Mouse (Mus musculus): ENCODE results near the gene Stat5b.

Stat5b gene

GRCm38 (mm10) chr11:100870968-100871350, 20.4 kb upstream of the Stat5b start:
- in situ Hi-C loops (cut with MboI; ENCODE audit: unreplicated experiment in 2 of 2): loop anchor here in 1 of 2 experiments (25.0 kb wide), 1 partner anchor 109 kb away; the partner anchor contains the start of genes Ghdc, Hcrt and Kcnh4

- in situ Hi-C loops (cut with MboI; ENCODE audit: unreplicated experiment in 2 of 2): loop anchor here in 1 of 2 experiments (25.0 kb wide), 1 partner anchor 108 kb away; the partner anchor contains the start of genes Ghdc, Hcrt and Kcnh4
Observed at GRCm38 (mm10) chr11:100870256-100870967, 19.9 kb upstream of the Stat5b start.

- in situ Hi-C loops (cut with MboI; ENCODE audit: unreplicated experiment in 2 of 2): loop anchor here (10.0 to 25.0 kb wide), 2 partner anchors 103 to 151 kb away; partner anchors contain the start of genes Ghdc (in 1 of the 2), Hcrt (in 1 of the 2), Hspb9 (in 1 of the 2) and Kat2a (in 1 of the 2)
Observed at GRCm38 (mm10) chr11:100865618-100866017, 15.1 kb upstream of the Stat5b start.

- in situ Hi-C loops (cut with MboI; ENCODE audit: unreplicated experiment in 2 of 2): loop anchor here (10.0 to 25.0 kb wide), 2 partner anchors 101 to 148 kb away; partner anchors contain the start of genes Ghdc (in 1 of the 2), Hcrt (in 1 of the 2), Hspb9 (in 1 of the 2) and Kat2a (in 1 of the 2)
Observed at GRCm38 (mm10) chr11:100863141-100863540, 12.6 kb upstream of the Stat5b start.

GRCm38 (mm10) chr11:100861836-100862235, 11.3 kb upstream of the Stat5b start:
- in situ Hi-C loops (cut with MboI; ENCODE audit: unreplicated experiment in 2 of 2): loop anchor here (10.0 to 25.0 kb wide), 2 partner anchors 100 to 147 kb away; partner anchors contain the start of genes Ghdc (in 1 of the 2), Hcrt (in 1 of the 2), Hspb9 (in 1 of the 2) and Kat2a (in 1 of the 2)

GRCm38 (mm10) chr11:100861335-100861734, 10.8 kb upstream of the Stat5b start:
- in situ Hi-C loops (cut with MboI; ENCODE audit: unreplicated experiment in 2 of 2): loop anchor here (10.0 to 25.0 kb wide), 2 partner anchors 99 to 147 kb away; partner anchors contain the start of genes Ghdc (in 1 of the 2), Hcrt (in 1 of the 2), Hspb9 (in 1 of the 2) and Kat2a (in 1 of the 2)

GRCm38 (mm10) chr11:100860198-100861048, 9.9 kb upstream of the Stat5b start:
- in situ Hi-C loops (cut with MboI; ENCODE audit: unreplicated experiment in 2 of 2): loop anchor here (10.0 to 25.0 kb wide), 2 partner anchors 98 to 146 kb away; partner anchors contain the start of genes Ghdc (in 1 of the 2), Hcrt (in 1 of the 2), Hspb9 (in 1 of the 2) and Kat2a (in 1 of the 2)

- in situ Hi-C loops (cut with MboI; ENCODE audit: unreplicated experiment in 2 of 2): loop anchor here (10.0 to 25.0 kb wide), 2 partner anchors 97 to 145 kb away; partner anchors contain the start of genes Ghdc (in 1 of the 2), Hcrt (in 1 of the 2), Hspb9 (in 1 of the 2) and Kat2a (in 1 of the 2)
Observed at GRCm38 (mm10) chr11:100859579-100860075, 9.1 kb upstream of the Stat5b start.

- in situ Hi-C loops (cut with MboI; ENCODE audit: unreplicated experiment in 2 of 2): loop anchor here in 1 of 2 experiments (25.0 kb wide), 1 partner anchor 97 kb away; the partner anchor contains the start of genes Ghdc, Hcrt and Kcnh4
Observed at GRCm38 (mm10) chr11:100858935-100859578, 8.5 kb upstream of the Stat5b start, which contains the start of gene Stat5a. TSS of gene Stat5a (plus strand) at chr11:100859351.

GRCm38 (mm10) chr11:100857960-100858359, 7.4 kb upstream of the Stat5b start:
- in situ Hi-C loops (cut with MboI; ENCODE audit: unreplicated experiment in 2 of 2): loop anchor here in 1 of 2 experiments (25.0 kb wide), 1 partner anchor 96 kb away; the partner anchor contains the start of genes Ghdc, Hcrt and Kcnh4

- in situ Hi-C loops (cut with MboI; ENCODE audit: unreplicated experiment in 2 of 2): loop anchor here in 1 of 2 experiments (25.0 kb wide), 1 partner anchor 93 kb away; the partner anchor contains the start of genes Ghdc, Hcrt and Kcnh4
Observed at GRCm38 (mm10) chr11:100855178-100855577, 4.7 kb upstream of the Stat5b start.

GRCm38 (mm10) chr11:100854268-100854667, 3.7 kb upstream of the Stat5b start:
- in situ Hi-C loops (cut with MboI; ENCODE audit: unreplicated experiment in 2 of 2): loop anchor here in 1 of 2 experiments (5.0 to 25.0 kb wide), 2 partner anchors 47 to 92 kb away; partner anchors contain the start of genes Ghdc, Hcrt and Kcnh4

- in situ Hi-C loops (cut with MboI; ENCODE audit: unreplicated experiment in 2 of 2): loop anchor here in 1 of 2 experiments (5.0 to 25.0 kb wide), 2 partner anchors 46 to 91 kb away; partner anchors contain the start of genes Ghdc, Hcrt and Kcnh4
Observed at GRCm38 (mm10) chr11:100853018-100853417, 2.5 kb upstream of the Stat5b start.

GRCm38 (mm10) chr11:100852088-100852487, 1.6 kb upstream of the Stat5b start:
- in situ Hi-C loops (cut with MboI; ENCODE audit: unreplicated experiment in 2 of 2): loop anchor here in 1 of 2 experiments (5.0 to 25.0 kb wide), 2 partner anchors 45 to 90 kb away; partner anchors contain the start of genes Ghdc, Hcrt and Kcnh4

- in situ Hi-C loops (cut with MboI; ENCODE audit: unreplicated experiment in 2 of 2): loop anchor here in 1 of 2 experiments (5.0 to 25.0 kb wide), 2 partner anchors 44 to 89 kb away; partner anchors contain the start of genes Ghdc, Hcrt and Kcnh4
Observed at GRCm38 (mm10) chr11:100850778-100851528, 429 bp upstream of the Stat5b start.

- in situ Hi-C loops (cut with MboI; ENCODE audit: unreplicated experiment in 2 of 2): loop anchor here in 1 of 2 experiments (5.0 to 25.0 kb wide), 2 partner anchors 42 to 87 kb away; partner anchors contain the start of genes Ghdc, Hcrt and Kcnh4
Observed at GRCm38 (mm10) chr11:100849456-100850037, 977 bp downstream of the Stat5b start.

- in situ Hi-C loops (cut with MboI; ENCODE audit: unreplicated experiment in 2 of 2): no loop called here
Observed at GRCm38 (mm10) chr11:100848789-100849379, 1.6 kb downstream of the Stat5b start.
